Mouse (Mus musculus) lung, postnatal 4 days (tissue): ENCODE measurements around the gene Rbfox1.

ENCODE experiments used
- DNase-seq, 2 experiments: peaks; one replicate each; pipeline ENCODE4 v3.0.0; 2021

Gene Rbfox1

DNA sequence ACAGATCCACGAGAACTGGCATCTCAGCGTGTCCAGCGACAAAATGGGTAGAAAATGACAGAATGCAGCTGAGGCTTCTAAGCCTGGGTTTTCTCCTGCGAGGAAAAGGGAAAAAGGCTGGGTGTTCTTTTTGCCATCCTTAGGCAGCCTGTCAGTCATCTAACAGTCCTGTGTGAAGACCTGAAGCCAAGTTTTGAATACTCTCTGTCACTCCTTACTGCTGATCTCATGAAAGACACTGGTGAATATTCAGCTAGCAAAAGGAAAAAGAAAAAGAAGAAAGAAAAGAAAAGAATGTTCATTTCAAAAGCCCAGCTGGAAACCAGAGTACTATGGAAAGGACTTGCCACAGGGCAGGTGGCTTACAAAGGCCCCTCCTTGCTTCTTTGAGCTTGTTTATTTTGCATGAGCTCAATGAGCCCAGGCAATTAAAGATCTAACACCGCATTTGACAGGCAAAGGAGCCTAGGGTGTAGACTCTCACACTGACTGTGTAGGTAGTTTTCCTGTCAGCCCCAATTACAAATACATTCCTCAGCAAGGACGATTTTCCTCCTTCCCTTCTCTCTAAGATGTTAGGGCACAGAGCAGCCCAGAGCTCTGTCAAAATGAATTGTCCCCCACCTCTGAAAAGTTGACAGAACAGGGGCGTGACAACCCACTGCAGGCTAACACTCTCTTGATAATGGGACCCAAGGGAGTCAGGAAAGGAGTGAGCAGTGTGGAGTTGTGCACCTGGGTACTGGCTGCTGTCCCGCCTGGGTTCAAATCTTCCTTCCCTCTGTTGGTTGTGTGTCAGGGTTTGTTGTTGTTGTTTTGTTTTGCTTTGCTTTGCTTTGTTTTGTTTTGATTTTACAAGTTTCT lies 1079.8 kb downstream of the Rbfox1 start:
- DNase-seq = no peak

DNA sequence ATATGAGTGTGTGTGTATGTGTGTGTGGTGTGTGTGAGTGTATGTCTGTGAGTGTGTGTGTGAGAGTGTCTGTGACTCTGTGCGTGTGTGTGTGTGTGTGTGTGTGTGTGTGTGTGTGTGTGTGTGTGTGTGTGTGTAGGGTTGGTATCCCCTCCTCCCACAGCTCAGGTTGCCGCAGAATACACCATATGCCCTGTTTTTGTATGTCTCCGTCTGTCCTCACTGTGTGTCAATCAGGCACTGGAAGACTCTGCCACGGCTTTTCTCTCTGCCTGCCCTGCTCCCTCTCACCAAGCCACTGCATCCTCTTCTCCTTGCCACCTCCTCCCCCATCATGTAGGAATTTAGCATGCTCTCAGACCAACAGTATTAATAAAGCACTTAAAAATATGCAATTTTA lies 1084.8 kb downstream of the Rbfox1 start:
- DNase-seq = no peak

DNA sequence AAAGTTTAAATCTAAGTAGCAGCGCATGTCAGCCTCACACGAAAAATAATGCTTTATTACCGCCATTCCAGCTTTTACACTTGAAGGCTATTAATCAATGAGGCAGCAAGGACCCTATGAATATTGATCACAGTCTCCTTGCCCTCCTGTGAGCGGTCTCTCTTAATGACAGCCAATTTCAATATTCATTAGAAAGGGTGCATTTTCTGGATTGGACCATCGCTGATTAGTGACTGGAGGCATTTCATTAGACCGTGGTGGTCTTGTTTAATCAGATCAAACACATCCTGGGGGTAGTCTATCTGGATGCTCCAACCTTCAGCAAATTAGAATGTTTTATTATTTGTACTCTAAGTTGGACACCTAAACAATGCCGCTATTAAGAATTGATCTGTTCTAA lies 1091.2 kb downstream of the Rbfox1 start:
- DNase-seq = no peak

DNA sequence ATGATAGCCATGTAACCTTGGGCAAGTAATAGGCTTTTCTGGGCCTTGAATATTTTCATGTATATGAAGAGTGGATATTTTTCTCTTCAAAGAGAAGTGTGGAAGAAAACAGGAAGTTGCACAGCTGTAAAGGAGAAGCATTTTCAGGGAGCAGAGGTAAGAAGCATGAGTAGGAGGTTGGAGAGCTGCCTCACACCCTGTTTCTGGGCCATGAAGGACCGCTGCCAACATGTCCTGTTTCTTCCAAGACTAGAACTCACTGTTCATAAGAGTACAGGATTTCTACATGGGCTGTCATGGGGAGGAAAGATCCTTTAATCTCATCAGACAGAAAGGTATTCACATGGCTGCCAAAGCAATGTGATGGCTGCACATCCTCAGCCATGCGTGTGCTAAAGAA lies 1098.8 kb downstream of the Rbfox1 start:
- no peak for DNase-seq

DNA sequence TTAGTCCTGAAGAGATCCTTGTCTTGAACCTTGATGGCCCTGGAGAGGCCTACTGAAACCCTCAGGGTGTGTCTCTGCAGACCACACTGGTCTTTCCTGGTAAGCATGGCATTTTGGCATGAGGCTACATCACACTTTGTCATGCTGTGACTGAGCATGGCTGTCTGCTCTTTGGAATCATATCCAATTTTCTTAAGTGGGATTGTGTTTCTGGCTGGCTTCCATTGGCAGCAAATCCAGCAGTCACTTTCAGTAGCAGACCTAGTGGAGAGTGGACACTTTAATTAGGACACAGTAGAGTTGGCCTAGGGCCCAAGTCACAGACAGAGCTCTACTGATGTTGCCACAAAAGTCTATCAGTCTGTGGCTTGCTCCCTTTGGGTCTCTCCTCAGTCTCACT lies 1100.9 kb downstream of the Rbfox1 start:
- DNase-seq = peak; percentile 40 to 67

DNA sequence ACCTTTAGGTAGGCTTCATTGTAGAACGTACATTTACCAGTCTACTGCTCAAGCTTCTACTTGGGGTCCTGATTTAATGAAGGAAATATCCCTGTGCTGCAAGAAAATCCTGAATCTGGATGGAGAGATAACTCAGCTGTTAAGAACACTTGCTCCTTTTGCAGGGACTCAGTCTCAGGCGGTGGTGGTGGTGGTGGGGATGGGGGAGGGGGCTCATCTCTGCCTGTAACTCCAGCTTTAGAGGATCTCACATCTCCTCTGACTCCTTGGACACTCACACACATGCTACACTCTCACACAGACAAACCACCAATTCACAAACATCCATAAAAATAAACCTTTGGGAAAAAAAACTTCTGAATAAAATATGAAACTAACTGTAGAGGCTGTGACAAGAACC lies 1101.3 kb downstream of the Rbfox1 start:
- DNase-seq = no peak

DNA sequence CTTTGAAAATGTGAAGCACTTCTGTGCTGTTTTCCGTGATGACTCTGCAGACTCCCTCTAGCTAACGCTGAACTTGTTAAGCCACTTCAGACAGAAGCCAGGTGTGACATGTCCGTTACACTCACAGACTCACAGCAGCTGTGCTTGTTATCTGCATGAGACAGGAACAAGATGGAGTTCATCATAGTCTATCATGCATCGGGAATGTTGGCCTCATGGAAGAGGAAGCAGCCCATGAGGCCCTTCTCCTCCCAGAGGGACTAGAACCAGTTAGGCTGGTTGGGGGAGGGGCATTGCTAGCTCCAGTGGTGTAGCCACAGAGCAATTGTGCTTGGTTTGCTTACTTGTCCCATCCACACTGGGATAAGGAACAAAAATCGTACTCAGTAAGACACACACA lies 1107.1 kb downstream of the Rbfox1 start:
- DNase-seq = peak; percentile 36 to 71

DNA sequence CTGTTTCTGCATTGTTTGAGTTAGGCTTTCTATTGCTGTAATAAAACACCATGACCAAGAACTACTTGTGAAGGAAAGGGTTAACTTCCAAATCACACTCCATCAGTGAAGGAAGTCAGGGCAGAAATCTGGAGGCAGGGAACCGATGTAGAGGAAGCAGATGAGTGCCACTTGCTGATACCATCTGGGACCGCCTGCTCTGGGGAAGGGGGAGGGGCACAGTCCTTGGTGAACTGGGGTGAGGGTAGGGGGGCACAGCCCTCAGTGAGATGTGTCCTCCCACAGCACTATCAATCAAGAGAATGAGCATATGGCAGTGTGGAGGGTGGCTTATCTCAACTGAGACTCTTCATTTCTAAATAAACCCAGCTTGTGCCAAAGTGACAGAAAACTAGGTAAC lies 1108.0 kb downstream of the Rbfox1 start:
- peak in 1 of 2 experiments; percentile 23 for DNase-seq

DNA sequence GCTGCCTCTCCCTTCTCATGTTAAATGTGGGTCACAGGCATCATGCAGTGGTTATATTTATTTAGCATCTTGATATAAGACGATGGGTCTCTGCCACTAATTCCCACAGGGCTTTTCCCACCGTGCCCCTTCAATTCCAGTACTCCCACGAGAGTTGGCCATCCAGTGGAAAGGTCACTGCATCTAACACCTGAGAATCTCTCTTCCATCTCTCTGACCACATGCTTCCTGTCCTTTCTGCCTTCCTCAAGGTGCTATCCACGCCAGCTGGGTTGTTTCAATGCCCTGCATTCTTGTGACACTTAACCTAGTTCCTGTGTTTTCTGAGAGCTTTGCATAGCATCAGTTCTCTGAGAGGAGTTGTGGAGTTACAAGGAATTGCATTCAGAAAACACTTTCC lies 1112.0 kb downstream of the Rbfox1 start:
- no peak for DNase-seq

DNA sequence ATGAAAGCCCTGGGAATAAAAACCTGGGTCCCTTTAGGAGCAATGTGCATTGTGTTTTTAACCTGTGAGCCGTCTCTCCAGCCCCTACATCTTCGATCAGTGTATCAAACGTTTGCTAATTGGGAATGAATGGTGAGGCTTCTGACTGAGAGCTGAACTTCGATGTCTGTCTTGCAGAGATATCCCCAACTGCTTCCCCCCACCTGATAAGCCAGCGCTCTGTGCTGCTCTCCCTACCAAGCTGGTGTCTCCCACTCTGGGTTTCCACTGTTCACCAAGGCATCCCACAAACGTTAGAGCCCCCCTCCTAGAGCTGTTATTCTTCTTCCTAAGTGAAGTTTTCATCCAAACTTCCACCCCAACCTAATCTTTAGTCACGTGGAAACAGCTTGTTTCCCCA lies 1112.7 kb downstream of the Rbfox1 start:
- DNase-seq = no peak

DNA sequence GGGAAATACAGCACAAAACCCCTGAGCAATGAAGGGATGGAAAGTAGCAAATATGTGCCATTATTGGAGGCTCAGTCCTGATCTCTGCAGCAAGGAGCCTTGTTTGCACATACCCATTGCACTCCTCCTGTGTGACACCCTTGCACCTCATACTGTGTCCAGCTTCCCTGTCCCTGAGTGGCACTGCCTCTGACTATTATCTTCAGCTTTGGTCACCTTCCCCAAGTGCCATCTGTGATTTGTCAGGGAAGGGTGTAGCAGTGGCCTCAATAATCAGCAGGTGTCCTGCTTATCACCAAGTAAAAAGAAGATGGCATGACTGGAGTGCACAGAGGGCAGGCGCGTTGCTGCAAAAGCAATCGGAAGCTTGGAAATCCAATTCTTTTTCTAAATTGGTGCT lies 1119.4 kb downstream of the Rbfox1 start:
- no peak for DNase-seq

DNA sequence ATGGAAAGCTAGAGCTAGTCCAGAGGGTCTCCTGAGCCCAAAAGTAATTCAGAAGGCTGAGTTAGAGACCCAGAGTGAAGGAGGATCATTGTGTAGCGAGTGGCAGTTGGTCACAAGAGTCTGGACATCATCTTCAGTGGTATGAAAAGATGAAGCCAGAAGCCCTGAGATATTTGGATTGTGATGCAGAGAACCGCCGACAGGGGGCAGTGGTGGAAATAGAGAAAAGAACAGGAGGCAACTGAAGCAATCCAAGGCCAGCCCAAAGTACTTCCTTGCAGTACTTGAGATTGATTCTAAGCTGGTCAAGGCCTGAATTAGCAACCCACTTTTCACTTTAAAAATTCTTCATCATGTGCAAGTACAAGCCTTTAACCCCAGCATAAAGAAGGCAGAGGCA lies 1120.3 kb downstream of the Rbfox1 start:
- peak in 1 of 2 experiments; percentile 29 for DNase-seq

DNA sequence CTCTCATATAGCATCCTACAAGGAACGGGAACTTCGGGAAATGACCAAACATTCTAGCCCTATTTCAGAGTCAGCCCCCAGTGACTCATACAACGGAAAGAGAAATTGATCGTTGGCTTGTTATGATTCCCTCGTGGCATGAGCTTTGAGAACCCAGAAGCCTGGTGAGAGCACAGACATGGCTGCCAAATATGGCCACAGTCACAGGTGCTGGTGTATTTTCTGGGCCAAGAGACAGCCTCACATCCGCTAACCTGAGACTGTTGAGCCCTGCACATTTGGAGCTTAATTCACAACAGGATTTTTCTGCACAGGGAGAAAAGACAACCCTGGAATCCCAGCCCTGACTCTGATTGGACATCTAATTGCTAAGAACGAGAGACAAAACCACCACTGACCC lies 1132.2 kb downstream of the Rbfox1 start:
- no peak for DNase-seq

DNA sequence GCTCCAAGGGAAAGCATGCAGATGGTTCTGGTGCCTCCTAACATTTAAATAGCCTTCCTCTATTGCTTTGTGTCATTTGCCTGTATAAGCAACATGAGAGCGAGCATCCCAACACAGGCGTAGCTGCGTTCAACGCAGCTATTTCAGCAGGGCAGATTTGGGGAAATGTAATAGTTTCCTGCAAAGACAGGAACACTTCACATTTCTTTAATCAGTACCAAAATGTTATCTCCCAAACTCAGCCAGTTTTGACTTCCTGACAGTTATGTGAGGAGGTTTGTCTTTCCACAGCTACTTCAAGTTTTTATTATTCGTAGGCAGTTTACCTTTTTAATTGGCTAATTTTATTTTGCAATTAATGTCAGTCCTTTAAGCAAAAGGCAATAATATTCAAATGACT lies 1149.1 kb downstream of the Rbfox1 start:
- DNase-seq = no peak

DNA sequence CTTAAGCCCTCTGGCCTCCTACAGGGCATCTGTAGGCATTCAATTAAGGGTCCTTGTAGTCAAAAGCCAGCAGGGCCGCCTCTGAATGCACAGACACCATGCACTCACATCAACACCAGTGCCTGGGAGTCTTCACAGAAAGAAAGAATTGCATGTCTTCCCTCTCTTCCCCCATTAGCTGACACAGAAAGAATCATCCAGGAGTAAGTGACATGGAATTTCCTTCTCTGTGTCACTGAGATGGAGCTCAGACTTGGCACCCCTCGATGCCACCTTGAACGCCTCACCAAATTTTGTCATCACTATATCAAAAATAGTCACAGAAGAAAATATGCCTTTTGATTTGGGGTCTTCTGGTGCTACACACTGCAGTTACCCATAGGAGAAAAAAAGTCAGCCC lies 1151.4 kb downstream of the Rbfox1 start:
- no peak for DNase-seq

DNA sequence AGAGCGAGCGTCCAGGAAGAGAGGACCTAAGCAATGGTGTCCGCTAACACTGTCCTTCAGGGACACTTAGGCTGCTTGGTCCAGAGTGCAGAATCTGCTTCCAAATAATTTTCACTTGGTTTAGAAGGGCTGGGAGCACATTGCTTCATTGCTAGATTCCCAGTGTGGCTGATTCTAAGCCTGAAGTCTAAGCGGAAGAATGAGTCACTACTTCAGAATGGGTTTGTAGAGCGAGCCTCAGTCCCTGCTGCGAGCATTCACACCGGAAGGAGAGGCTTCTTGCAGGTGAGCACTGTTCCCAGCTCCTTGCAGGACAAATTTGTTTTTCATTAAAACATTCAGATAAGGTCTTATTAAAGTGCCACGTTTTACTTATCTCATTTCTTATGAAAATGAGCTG lies 1151.8 kb downstream of the Rbfox1 start:
- DNase-seq = no peak

DNA sequence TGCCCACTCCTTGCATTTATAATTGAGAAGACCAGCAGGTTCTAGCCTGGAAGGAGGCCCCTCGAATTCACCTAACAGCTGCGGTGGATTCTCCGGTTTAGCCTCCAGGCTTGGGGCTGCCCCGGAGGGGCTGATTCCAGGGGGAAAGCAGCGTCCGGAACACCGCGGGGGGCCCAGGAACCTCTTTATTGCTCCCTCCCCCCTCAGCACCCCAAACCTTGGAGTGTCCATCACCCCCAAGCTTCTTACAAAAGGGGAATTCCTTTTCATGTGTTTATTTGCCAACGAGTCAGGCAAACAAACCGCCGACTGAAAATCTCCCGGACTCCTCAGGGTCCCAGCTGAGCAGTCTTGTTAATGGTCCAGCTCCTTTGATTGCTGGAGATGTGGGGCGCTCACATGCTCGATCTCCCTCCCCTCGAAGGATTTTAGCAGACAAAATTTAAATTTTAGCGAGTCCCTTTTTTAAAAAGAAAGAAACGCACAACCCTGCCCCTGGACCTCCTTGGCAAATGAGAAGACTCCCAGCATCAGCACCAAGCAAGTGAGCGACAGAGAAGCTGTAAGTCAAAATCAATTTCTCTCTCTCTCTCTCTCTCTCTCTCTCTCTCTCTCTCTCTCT lies 1153.6 kb downstream of the Rbfox1 start:
- no peak for DNase-seq

DNA sequence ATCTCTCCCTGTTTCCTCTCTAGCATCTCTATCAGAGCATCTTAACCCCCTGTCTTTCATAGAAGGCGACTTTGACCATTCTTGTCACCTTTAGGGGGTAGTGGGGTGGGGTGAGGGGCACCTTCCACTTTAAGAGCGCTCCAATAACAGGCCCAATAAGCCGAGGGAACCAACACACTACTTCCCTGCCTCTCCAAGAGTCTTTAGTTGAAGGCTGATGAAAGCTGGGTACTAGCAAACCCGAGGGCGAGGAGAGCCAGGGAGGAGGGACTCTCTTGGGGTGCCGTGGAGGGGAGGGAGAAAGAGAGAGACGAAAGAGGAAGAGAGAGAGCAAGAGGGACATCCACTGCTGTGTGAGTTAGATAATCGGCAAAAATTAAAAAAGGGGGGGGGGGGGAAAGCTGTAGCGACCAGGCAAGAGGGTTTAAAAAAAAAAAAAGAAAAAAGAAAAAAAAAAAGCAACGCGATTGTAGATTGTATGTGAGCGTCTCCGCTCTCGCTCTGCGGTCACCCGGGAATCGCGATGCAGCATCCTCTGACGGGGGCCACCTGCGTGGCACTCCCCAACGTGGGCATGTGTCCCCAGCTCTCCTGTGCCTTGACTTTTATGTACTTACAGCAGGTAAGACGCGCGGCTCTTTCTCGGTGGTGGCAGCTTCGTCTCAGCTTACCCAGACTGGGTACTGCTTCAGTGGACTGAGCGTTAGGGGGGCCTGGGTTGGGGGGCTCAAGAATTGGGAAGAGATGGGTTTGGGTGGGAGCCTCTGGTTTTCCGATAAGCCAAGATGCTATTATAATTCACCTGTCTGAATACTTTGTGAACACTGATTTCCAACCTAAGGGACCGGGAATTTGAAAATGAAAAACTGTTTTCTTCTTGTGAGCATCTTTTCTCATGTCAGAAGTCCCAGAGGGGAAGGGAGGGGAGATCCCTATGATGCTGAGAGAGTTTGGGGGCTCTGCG lies 1154.5 kb downstream of the Rbfox1 start:
- DNase-seq = no peak

DNA sequence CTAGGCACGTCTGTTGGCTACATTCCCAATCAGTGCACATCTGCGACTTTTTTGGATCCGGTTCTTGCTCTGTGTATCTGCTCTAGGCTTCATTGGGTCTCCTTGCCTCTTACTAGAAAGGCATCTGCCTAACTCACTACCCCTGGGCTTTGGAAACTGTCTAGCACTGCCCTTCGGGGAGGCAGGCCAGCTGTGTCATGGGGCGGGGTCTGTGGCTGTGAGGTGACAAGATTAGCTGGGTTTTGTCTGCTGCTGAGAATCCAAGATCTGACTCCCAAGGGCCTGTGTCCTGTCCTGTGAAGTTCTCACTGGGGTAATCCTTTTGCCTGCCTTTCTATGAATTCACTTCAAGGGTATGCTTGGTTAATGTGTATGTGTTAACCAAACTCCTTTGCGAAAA lies 1155.5 kb downstream of the Rbfox1 start:
- no peak for DNase-seq

DNA sequence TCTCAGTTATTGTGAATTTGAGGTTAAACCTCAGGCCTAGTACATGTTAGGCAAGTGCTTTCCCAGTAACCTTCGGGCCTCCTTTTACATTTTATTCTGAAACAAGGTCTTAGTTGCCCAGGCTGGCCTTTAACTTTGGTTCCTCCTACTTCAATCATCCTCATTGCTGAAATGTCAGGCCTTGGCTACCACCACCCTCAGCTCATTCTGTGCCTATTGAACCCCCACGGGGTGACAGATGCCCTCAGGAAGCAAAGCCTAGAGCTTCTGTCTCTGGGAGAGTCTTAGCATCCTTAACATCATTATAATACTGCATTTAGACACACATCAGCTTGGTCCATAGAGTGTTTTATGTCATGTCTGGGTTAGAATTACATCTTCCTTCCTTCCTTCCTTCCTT lies 1162.3 kb downstream of the Rbfox1 start:
- DNase-seq = no peak

DNA sequence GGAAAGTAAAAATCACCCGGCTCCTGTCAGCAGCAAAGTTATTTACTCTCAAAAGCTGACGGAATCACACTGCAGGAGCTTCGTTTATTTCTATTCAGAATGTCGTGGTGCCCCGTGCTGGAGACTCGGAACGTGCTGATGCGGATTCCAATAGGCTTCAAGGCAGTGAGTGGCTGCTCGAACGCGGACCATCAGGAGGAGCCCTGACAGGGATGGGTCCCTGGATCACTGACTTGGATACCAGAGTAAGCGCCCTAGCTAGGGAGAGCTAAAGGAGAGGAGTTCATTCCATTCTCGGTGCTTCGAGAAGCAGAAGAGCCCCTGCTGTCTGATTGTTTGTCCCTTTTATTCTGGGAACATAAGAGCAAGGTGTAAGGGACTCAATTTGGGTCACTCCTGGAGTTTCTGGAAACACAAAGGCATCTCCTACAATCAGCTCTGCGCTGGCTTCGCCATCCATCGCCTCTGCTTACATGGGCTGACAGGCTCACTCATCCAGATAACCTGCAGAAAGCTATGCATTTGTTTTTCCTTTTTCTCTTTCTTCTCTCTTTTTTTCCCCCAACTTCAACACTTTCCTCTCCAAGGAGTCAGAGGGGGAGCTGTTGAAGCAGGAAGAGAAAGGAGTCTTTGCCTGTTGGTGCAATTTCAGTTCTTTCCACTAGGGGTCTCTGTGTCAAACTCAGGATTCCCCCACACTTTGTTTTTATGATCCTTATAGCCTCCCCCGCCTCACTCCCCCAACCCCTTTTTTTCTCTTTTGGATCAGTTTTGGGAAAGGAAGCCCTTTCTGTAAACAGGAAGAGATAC lies 1164.2 kb downstream of the Rbfox1 start:
- DNase-seq = peak in 1 of 2 experiments; percentile 47

DNA sequence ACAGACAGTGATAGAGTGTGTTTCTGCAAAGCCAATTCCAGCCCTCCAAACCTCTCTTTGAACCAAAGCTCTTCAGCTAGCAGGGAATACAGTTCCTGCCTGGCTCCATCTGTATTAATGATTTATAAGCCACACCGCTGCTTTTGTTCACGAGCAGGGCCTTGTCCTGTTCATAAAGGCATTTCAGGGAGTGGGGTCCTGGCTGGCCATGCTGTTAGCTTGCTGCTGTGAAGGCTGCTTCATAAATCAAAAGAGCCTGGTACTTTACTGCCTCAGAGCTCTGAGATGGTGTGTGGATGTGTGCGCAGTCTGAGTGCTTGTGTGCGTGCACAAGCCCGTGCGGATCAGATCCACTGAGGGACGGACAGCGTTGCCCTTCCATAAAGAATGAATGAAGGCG lies 1165.8 kb downstream of the Rbfox1 start:
- no peak for DNase-seq

DNA sequence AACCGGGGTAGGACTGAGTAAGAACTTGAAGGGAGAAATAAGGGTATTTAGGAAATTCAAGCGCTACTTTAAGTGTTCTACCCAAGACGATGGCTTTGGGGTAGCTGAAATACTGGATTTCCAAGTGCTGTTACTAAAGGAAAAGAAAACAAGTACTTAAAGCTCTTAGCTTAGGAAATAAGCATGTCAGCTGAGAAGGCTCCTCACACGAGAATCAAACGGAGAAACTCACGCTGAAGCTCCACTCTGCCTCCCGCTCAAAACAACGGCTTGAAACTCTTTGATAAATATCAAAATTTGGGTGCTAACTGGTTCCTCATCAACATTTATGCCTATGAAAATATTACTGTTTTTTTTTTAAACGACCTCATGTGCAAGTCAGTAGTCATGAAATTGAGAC lies 1166.8 kb downstream of the Rbfox1 start:
- no peak for DNase-seq
